Mouse (Mus musculus) forebrain, embryonic 16.5 days (tissue): ENCODE results near the gene Hnf4a. TPM values are rescaled to one million over a fixed set of nuclear protein-coding genes. Genes with fewer than 3 reads are reported as not detected.

Source experiments
- ATAC-seq: fragments of 200-750 bp; cut with Nextera tagmentation; 2 replicates; pipeline ENCODE4 v1.8.0; 2017; ENCODE audit warnings: mild to moderate bottlenecking, moderate library complexity
- H3K27ac ChIP-seq: fragments of 300-500 bp; sonication (generic); 2 replicates; pipeline ENCODE4 v1.5.1; 2014; ENCODE audit warnings: low read length, control low read depth
- H3K27me3 ChIP-seq: fragments of 300-500 bp; sonication (generic); replicated peaks from 2 replicates; pipeline ENCODE4 v1.6.1; 2014; ENCODE audit warnings: low read length; ENCODE audit not compliant: control insufficient read depth, insufficient read depth
- H3K36me3 ChIP-seq: fragments of 300-500 bp; sonication (generic); 2 replicates; pipeline ENCODE4 v1.6.1; 2014; ENCODE audit not compliant: control insufficient read depth, insufficient read depth
- H3K4me1 ChIP-seq: fragments of 300-500 bp; sonication (generic); replicated peaks from 2 replicates; pipeline ENCODE4 v1.6.1; 2014; ENCODE audit warnings: low read length; ENCODE audit not compliant: control insufficient read depth, insufficient read depth
- H3K4me2 ChIP-seq: fragments of 300-500 bp; sonication (generic); 2 replicates; pipeline ENCODE4 v1.6.1; 2014; ENCODE audit warnings: mild to moderate bottlenecking, low read length, control low read depth
- H3K4me3 ChIP-seq: fragments of 300-500 bp; sonication (generic); replicated peaks from 2 replicates; pipeline ENCODE4 v1.5.1; 2014; ENCODE audit warnings: mild to moderate bottlenecking, low read length, control low read depth
- H3K9ac ChIP-seq: fragments of 300-500 bp; sonication (generic); replicated peaks from 2 replicates; pipeline ENCODE4 v1.6.1; 2014; ENCODE audit warnings: low read depth, low read length, control low read depth
- H3K9me3 ChIP-seq: fragments of 300-500 bp; sonication (generic); 2 replicates; pipeline ENCODE4 v1.6.1; 2016; ENCODE audit warnings: low read length; ENCODE audit not compliant: control insufficient read depth
- WGBS: fragments of 180-500 bp; shearing (Covaris S2); extraction: QIAGEN DNeasy Blood & Tissue Kit; methylation state at CpG from one replicate; pipeline ENCODE4 v1.1.7; 2014; 5-methylcytosine and 5-hydroxymethylcytosine counted together
- polyA plus RNA-seq: library from polyadenylated mRNA; unstranded; fragments of >200 nt; fragmentation: Nextera tagmentation; extraction: Ambion mirVana; gene quantifications from 2 replicates; pipeline ENCODE4 v1.2.1, GENCODE M21; 2015

Hnf4a gene
- polyA plus RNA-seq, 1 experiment from 2014 or later = 0.08 TPM

- WGBS = 79% methylated on average over 7 of the region's 7 CpGs
- Histone ChIP-seq H3K4me2 (no peak overlapping the region), H3K36me3 (no peaks in the 10 kb centered on the region), H3K4me1 (no peaks in the 10 kb centered on the region), H3K27me3 (no peaks in the 10 kb centered on the region), H3K27ac (no peak overlapping the region), H3K9me3 (no peaks in the 10 kb centered on the region), H3K4me3 (no peak overlapping the region), H3K9ac (no peak overlapping the region)
- ATAC-seq = no peak
These were observed 3.4 kb upstream of the Hnf4a start for GRCm38 (mm10) chr2:163503191-163503590.

DNA sequence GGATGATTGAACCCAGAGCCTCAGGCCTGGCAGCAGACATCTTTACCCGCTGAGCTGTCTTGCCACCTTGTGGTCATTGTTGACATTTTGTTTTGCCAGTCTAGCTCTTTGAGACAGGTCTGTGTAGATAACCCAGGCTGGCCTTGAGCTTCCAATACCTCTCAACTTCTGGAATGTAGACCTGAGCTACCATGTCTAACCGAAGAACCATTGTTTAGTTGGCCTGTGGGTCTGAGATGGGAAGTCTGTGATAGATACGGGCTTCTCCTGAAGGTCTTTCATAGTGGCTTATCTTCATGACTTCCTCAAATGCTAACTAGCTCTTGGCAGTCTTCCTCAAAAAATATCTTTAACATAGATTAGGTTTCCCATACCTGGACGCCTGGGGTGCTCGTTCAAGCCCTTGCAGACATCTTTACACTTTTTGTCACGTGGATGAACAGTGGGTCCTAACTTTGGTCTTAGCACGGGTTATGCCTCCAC is 19.2 kb downstream of the Hnf4a start:
- no peak overlapping the region for H3K4me2 ChIP-seq
- no peak overlapping the region for H3K9ac ChIP-seq
- no peak overlapping the region for H3K4me3 ChIP-seq
- no peaks in the 10 kb centered on the region for H3K4me1 ChIP-seq
- 88% methylated on average over 7 of the region's 7 CpGs for WGBS
- ATAC-seq = no peak
- no peaks in the 10 kb centered on the region for H3K36me3 ChIP-seq
- no peak overlapping the region for H3K27ac ChIP-seq
- H3K9me3 ChIP-seq = no peaks in the 10 kb centered on the region
- H3K27me3 ChIP-seq = 0 out of 2 replicates have a peak, but pooled peaks cover 2% of the 10 kb centered on the region

GRCm38 (mm10) chr2:163527497-163527896 is 20.9 kb downstream of the Hnf4a start:
- ATAC-seq = no peak
- no peaks in the 10 kb centered on the region for H3K4me1 ChIP-seq
- H3K9ac ChIP-seq = no peak overlapping the region
- no peaks in the 10 kb centered on the region for H3K36me3 ChIP-seq
- H3K27ac ChIP-seq = no peak overlapping the region
- no peak overlapping the region for H3K4me2 ChIP-seq
- H3K4me3 ChIP-seq = no peak overlapping the region
- H3K9me3 ChIP-seq = no peaks in the 10 kb centered on the region
- 0 out of 2 replicates have a peak, but pooled peaks cover 2% of the 10 kb centered on the region for H3K27me3 ChIP-seq
- 86% methylated on average over 2 of the region's 2 CpGs for WGBS

DNA sequence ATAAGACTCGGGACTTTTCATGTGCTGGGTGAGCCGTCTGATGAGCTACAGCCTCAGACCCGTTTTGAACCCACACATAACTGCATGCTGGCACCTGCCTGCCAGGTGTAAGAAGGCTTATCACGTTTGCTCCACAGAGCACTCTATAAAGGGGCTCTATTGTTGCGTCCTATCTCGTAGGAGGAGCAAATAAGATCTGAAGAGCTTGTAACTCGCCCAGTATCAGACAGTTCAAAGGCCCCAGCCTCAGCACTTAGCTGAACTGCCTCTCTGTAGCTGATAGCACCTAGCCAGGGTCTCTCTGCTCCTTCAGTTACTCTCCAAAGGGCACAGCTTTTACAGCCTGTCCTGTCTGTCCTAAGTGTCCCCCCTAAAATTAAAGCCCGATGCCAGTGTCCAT is 23.8 kb downstream of the Hnf4a start:
- Histone ChIP-seq H3K4me1 (no peaks in the 10 kb centered on the region; the same call in 1 of the 2 replicates), H3K27ac (no peak overlapping the region), H3K4me3 (no peak overlapping the region), H3K36me3 (no peaks in the 10 kb centered on the region), H3K27me3 (0 out of 2 replicates have a peak, but pooled peaks cover 2% of the 10 kb centered on the region), H3K9me3 (no peaks in the 10 kb centered on the region), H3K9ac (no peak overlapping the region), H3K4me2 (no peak overlapping the region)
- 63% methylated on average over 8 of the region's 8 CpGs for WGBS
- ATAC-seq = no peak

GRCm38 (mm10) chr2:163531917-163532316 is 25.3 kb downstream of the Hnf4a start:
- H3K4me1 ChIP-seq = no peaks in the 10 kb centered on the region; the same call in 1 of the 2 replicates
- no peak overlapping the region for H3K4me2 ChIP-seq
- no peak overlapping the region for H3K4me3 ChIP-seq
- no peaks in the 10 kb centered on the region for H3K9me3 ChIP-seq
- H3K9ac ChIP-seq = no peak overlapping the region
- no peaks in the 10 kb centered on the region for H3K36me3 ChIP-seq
- WGBS = 10% methylated on average over 9 of the region's 9 CpGs
- no peak overlapping the region for H3K27ac ChIP-seq
- no peak for ATAC-seq
- H3K27me3 ChIP-seq = 0 out of 2 replicates have a peak, but pooled peaks cover 2% of the 10 kb centered on the region

DNA sequence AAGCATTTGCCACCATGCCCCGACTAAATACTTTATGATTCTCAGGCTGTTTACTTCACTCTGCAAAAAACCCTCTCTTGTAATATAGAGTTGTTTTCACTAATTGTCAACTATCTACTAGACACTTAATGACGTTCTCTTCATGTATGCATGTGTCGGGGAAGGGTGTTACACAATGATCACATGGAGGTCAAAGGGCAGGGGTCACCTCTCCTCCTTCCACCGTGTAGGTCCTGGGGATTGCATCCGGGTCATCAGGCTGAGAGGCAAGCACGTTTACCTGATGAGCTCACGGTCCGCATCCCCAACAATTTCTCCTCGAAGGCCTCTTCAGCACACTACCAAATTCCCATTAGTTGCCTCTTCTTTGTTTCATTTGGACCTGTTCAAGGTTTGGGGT is 26.6 kb downstream of the Hnf4a start:
- Histone ChIP-seq H3K4me1 (no peaks in the 10 kb centered on the region; the same call in 1 of the 2 replicates), H3K27ac (no peak overlapping the region), H3K9ac (no peak overlapping the region), H3K36me3 (no peaks in the 10 kb centered on the region), H3K4me3 (no peak overlapping the region), H3K4me2 (no peak overlapping the region), H3K27me3 (0 out of 2 replicates have a peak, but pooled peaks cover 2% of the 10 kb centered on the region), H3K9me3 (no peaks in the 10 kb centered on the region)
- WGBS = 90% methylated on average over 9 of the region's 9 CpGs
- ATAC-seq = no peak

DNA sequence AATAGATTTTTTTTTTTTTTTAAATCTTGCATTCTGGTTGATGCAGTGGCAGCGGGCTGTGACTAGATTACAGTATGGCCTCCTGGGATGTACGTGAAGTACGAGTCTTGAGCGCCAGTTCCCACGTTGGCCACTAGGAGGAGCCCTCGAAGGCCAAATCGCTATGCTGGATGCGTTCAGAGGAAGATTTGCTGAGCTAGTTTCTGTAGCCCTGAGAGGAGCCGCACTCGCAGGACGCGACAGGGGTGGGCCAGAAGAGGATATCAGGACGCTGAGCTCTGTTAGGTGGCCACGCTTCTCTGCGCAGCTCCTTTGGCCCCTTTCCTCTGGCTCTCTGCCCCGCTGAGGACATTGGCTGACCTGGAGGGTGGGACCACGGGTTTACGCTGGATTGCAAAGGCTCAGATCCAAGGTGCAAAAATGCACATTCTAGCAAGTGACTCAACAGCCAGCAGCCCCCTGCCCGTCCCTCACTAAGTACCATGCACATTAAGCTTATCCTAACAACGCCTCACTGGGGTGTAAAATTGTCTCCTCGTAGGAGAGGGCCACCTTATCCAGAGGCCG is 28.4 kb downstream of the Hnf4a start:
- Histone ChIP-seq H3K9ac (peak overlapping the region; percentile 56), H3K27me3 (no peaks in the 10 kb centered on the region), H3K4me3 (peak overlapping the region; percentile 33), H3K4me2 (peak overlapping the region; percentile 66), H3K4me1 (no peaks in the 10 kb centered on the region; the same call in 1 of the 2 replicates), H3K9me3 (no peaks in the 10 kb centered on the region), H3K27ac (no peak overlapping the region), H3K36me3 (no peaks in the 10 kb centered on the region)
- ATAC-seq = peak; percentile 83
- 9% methylated on average over 22 of the region's 22 CpGs for WGBS

- no peak overlapping the region for H3K9ac ChIP-seq
- no peak overlapping the region for H3K4me3 ChIP-seq
- no peak overlapping the region for H3K4me2 ChIP-seq
- no peak for ATAC-seq
- no peaks in the 10 kb centered on the region for H3K9me3 ChIP-seq
- no peak overlapping the region for H3K27ac ChIP-seq
- H3K4me1 ChIP-seq = no peaks in the 10 kb centered on the region; the same call in 1 of the 2 replicates
- no peaks in the 10 kb centered on the region for H3K36me3 ChIP-seq
- no peaks in the 10 kb centered on the region for H3K27me3 ChIP-seq
- WGBS = 82% methylated on average over 5 of the region's 5 CpGs
These were observed 30.8 kb downstream of the Hnf4a start for GRCm38 (mm10) chr2:163537443-163537842.

GRCm38 (mm10) chr2:163538410-163538809 is 31.8 kb downstream of the Hnf4a start:
- Histone ChIP-seq H3K27me3 (no peaks in the 10 kb centered on the region), H3K4me3 (no peak overlapping the region), H3K9ac (no peak overlapping the region), H3K4me1 (no peaks in the 10 kb centered on the region; the same call in 1 of the 2 replicates), H3K9me3 (no peaks in the 10 kb centered on the region), H3K4me2 (no peak overlapping the region), H3K27ac (no peak overlapping the region), H3K36me3 (no peaks in the 10 kb centered on the region)
- 79% methylated on average over 2 of the region's 2 CpGs for WGBS
- ATAC-seq = no peak
